Mouse (Mus musculus) right cerebral cortex, postnatal 14 days (tissue): ENCODE results near the gene Mylk3.

Experiments
- DNase-seq: peaks from one replicate; pipeline ENCODE4 v3.0.0; 2022

The Mylk3 gene

GRCm38 (mm10) chr8:85386205-85386604 is at the start of gene Mylk3:
Mylk3 (minus strand) TSS chr8:85386345.
- DNase-seq = peak; percentile 30

GRCm38 (mm10) chr8:85435736-85436135 is 49.6 kb upstream of the Mylk3 start:
- no peak for DNase-seq

GRCm38 (mm10) chr8:85434817-85435216 is 48.7 kb upstream of the Mylk3 start:
- DNase-seq = no peak

DNA sequence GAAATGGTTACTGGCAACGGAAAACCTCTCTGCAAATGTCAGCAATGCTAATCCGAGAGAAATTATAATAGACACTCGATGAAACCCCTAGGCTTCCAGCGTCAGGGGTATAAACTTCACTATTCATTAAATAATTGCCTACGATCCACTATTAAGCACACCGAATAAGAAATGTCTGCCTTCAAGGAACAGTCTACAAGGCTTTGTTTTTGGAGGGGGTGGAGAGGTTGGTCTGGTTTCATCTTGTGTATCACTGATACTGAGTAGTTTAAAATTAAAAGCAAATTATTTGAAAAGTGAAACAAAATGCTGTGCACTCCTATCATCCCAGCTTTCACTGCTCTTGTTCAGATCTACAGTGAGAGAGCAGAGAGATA is 46.9 kb upstream of the Mylk3 start:
- DNase-seq = no peak

- peak; percentile 98 for DNase-seq
These were observed 46.2 kb upstream of the Mylk3 start, which contains the start of gene 4921524J17Rik for GRCm38 (mm10) chr8:85432168-85433016. 4921524J17Rik (minus strand) TSS chr8:85432833.

DNA sequence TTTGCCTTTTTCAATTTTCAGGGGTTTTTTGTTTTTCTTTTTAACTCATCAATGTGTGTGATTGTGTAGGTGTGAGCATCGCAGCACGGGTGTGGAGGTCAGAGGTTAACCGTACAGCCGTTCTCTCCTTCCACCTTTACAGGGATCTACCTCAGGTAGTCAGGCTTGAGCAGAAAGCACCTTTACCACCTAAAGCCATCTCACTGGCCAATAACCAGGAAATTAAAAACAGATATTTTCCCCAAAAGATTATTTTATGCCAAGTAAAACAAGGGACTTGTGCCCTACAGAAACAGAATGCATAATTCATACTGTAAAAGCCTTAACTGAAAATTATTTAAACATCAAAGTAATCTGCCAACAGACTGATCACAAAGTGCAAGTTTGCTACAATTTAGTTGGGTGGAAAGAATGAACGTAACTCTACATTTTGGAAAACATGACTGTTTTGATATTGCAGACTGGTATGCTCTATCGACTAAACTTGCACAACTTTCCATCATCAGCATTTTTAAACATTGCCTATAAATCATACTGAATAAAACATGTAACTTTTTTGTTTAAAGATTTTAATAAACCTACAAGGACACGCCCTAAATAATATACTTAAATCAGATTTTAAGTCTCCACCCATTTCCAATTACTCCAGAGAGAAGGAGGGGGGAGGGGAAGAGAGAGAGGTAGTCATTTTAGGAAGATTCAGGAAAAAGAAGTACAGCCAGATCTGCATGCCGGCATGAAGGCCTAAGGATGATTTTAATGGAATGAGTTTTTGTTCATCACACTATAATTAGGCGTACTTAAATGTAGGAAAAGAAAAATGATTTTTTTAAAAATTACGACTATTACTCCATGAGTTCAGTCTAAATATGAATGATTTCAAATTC is 45.4 kb upstream of the Mylk3 start:
- no peak for DNase-seq

- no peak for DNase-seq
These were observed 44.7 kb upstream of the Mylk3 start for GRCm38 (mm10) chr8:85430801-85431200.

GRCm38 (mm10) chr8:85429219-85429618 is 43.1 kb upstream of the Mylk3 start:
- no peak for DNase-seq

DNA sequence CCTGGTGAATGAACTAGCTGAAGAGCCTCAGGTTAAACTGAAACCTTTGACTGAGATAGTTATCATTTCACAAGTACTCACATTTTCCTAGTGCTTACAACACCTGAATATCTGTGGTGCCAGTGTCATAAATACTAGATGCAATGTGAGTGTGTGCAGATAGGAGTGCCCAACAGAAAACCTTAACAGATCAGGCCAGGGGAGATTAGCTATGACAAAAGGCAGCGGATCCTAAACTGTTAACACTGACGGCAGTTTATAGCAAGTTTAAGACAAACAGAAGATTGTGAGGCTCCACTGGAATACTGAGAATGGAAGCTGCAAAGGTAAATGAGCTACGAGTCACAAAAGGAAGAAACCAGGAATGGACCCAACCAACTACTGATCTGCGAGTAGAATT is 40.9 kb upstream of the Mylk3 start:
- DNase-seq = no peak

DNA sequence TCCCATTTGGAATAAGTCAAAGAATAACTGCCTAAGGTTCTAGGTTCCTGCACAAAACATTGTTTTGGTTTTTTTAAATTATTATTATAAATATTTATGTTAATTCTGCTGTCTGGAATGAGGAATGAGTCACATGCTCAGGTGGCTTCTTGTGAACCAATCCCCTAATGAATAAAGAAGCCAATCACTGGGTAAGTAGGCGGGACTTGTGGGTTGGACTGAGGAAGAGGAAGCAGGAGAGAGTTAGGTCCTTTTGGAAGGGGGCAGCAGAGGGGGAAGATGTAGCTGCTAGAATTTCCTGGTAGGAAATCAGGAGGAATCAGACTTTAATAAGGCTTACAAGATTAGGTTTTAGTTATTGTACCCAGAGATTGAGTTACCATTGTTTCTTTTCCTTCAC is 35.2 kb upstream of the Mylk3 start:
- DNase-seq = no peak

DNA sequence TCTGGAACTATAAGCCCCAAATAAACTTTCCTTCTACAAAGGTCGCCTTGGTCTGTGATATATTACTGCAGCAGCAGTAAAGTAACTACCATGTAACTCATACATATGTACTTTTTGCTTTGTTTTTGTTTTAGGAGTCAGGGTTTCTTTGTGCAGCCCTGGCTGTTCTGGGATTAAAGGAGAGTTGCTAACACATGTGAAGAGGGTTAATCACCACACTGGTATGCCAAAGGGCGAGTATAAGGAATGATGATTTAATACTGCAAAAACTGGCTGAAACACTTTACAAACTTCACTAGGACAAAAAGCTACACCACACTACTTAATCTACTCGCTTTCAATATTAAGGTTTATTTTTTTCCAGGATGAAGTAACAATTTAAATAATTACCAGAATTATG is 22.4 kb upstream of the Mylk3 start:
- DNase-seq = no peak

DNA sequence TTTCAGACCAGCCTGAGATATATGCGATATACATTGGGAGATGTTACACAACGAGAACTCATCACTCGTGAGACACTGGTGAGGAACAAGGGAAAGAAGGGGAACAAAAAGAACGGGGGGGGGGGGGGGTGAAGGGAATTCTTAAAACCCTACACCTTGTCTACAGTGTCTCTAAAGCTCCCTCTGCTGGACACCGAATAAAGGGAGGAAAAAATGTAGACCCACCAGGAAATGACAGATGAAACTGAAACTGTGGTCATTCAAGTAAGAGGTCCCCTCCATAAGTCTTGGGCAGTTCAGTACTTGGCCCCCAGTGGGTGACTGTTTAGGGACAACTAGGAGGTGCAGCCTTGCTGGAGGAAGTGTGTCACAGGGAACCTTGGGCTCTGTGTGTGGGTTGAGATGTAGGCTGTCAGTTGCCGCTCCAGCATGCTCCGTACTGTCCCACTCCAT is 21.9 kb upstream of the Mylk3 start:
- DNase-seq = peak; percentile 13

GRCm38 (mm10) chr8:85405961-85406360 is 19.8 kb upstream of the Mylk3 start:
- DNase-seq = no peak

GRCm38 (mm10) chr8:85405418-85405817 is 19.3 kb upstream of the Mylk3 start:
- no peak for DNase-seq

DNA sequence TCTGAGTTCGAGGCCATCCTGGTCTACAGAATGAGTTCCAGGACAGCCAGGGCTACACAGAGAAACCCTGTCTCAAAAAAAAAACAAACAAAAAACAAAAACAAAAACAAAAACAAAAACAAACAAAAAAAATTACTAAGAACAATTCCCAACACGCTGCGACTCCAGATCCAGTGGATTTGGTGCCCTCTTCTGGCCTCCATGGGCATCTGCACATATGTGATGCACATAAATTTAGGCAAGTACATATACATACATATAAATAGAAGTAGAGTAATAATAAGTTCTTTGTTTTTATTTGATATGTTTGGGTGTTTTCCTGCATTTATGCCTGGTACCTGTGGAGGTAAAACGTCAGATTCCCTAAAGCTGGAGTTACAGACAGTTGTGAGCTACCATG is 12.4 kb upstream of the Mylk3 start:
- DNase-seq = no peak

DNA sequence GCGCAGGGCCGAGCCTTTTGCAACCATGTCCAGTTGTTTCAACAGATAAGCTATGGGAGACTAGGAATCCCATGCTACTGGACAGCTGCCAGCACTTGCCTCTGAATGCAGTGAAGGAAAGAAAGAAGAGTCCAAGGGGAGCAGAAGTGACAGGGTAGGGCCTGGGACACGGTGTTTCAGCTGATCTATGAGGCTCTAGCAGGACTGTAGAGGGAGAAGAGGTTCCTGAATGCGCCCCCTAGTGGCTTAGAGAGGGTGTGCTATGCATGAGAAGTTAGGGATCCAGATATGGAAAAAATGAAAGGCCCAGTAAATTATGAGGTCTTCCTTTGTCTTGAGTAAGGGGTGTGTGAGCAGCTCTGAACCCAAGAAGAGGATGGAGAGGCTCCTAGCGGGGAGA is 11.4 kb upstream of the Mylk3 start:
- peak; percentile 26 for DNase-seq

DNA sequence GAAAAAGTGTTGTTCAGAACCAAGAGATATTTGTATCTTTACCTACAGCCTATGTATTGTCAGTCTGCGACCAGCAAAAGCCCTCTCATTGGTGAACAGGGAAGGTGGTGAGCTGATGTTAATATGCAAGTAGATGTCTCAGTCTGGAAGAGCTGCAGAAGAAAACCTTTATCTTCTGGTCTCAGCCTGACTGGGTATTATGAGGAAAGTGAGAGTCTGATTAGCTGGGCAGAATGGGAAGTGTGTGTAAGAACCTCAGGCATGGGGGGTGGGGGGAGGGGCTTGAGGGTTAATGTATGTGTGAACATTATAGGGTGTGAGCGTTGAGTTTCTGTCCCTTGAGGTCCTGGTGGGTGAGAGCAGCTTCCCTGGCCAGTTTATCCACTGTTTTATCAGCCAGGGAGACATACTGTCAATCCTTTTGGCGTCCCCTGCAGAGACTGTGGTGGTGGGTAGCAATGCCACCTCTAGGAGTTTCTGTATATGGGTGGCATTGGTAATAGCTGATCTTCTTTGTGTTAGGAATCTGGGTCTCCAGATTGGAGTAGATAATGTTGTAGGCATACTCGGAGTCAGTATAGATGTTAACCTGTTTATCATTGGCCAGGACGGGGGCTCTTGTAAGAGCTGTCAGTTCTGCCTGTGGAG is 10.4 kb upstream of the Mylk3 start:
- no peak for DNase-seq

GRCm38 (mm10) chr8:85395681-85396431 is 9.7 kb upstream of the Mylk3 start:
- no peak for DNase-seq

GRCm38 (mm10) chr8:85395017-85395416 is 8.9 kb upstream of the Mylk3 start:
- no peak for DNase-seq

GRCm38 (mm10) chr8:85393199-85393598 is 7.1 kb upstream of the Mylk3 start:
- no peak for DNase-seq

- DNase-seq = no peak
These were observed 5.3 kb upstream of the Mylk3 start for GRCm38 (mm10) chr8:85391438-85391837.

DNA sequence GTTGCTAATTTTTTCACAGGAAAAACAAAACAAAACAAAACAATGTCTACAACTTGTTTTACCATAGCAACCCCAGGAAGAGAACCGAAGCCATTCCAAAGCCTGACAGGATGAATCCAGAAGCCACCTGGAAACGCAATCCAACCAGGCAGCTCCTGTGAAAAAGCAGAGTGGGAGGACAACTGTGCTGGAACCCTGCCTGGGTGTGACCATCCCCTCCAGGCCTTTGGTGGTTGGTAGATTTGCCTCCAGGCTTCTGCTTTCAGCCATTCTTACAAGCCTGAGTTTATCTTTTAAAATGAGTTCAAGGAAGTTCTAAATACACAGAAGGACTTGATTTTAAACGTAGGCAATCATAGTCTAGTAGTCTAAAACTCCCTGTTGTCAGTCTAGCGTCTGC is 4.2 kb downstream of the Mylk3 start:
- DNase-seq = peak; percentile 23

DNA sequence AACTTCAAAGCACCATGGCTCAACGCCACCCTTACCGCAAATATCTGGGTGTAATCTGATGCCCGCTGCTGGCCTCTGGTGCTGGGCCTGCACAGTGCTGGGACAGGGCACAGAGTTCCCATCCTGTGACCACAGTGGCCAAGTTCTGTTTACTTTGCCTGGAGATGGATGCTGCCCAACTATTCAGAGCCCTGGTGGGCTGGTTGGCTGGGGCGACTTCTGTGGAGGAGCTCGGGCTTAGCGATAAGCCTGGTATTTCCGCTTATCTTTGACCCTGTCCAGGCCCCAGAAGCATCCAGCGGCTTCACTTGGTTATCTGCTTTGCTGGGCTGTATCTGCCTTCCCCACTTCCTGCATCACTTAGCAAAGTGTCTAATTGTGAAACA is 5.3 kb downstream of the Mylk3 start:
- no peak for DNase-seq
